Comparison of ENCODE assay signal across 7 mouse cellular contexts in the genomic region with DNA sequence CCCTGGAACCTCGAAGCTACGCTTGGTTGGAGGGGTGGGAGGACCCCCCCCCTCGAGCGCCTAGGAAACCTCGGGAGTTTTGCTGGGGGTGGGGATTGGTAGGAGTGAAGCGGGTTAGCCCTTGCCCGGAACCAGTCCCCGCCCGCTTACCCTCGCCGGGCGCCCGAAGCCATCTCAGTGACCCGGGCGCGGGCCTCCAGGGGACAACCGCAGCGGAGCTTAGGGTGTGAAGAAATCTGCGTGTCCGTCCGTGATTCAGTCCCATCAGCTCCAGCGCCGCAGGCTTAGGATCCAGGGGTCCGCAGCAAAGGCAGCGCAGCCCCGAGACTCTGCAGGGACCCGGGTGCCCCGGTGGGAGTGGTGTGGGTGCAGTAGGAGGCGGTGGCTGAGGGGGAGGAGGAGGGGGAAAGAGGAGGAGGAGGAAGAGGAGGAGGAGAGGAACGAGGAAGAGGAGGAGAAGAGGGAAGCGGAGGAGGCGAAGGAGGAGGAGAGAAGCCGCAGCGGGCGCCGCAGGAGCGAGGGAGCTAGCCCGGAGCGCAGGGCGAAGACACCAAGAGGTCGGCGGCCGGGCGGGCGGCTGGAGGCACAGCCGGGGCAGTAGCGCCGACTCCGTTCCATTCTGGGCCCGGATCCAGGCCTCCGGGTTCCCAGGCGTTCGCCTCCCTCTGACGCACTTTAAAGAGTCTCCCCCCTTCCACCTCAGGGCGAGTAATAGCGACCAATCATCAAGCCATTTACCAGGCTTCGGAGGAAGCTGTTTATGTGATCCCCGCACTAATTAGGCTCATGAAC. TPM values are rescaled to one million over a fixed set of nuclear protein-coding genes. Genes with fewer than 3 reads are reported as not detected.
DNase-seq lines count a peak whose midpoint lies in the region; ATAC-seq and TF ChIP-seq lines count a peak whose summit lies in the region.

A gene (plus strand): TSS at position 422 of the 792 bp plus-strand sequence.

- TF ChIP-seq POLR2A in ES-Bruce4 (IDR thresholded peaks at IDR 0.05; ENCODE audit: insufficient read depth, low read length), result no peak
- TF ChIP-seq POLR2A in testis, adult 2 months (IDR thresholded peaks at IDR 0.05; ENCODE audit: control insufficient read depth, low read depth, low read length), result no peak

- H3K27ac ChIP-seq in ES-Bruce4 (ENCODE audit: insufficient read depth, low read length), result no peak within 1 kb of the TSS
- peak within 1 kb of the TSS; percentile 88 for H3K27ac ChIP-seq in forebrain, embryonic 16.5 days (ENCODE audit: low read length)
- H3K27ac ChIP-seq in hindbrain, embryonic 14.5 days, result no peak within 1 kb of the TSS
- H3K27ac ChIP-seq in midbrain, embryonic 13.5 days, result peak within 1 kb of the TSS; percentile 92
- no peak within 1 kb of the TSS for H3K27ac ChIP-seq in testis, adult 2 months (ENCODE audit: control insufficient read depth, insufficient read depth, low read depth, low read length)

- no peak for TF ChIP-seq EP300 in ES-Bruce4 (IDR thresholded peaks at IDR 0.05; ENCODE audit: insufficient read depth, low read depth, low read length)

- peaks cover 22% of the 10 kb centered on the region for H3K27me3 ChIP-seq in ES-Bruce4 (ENCODE audit: control insufficient read depth, insufficient read depth, low read length, poor library complexity, severe bottlenecking)
- peaks cover 23% of the 10 kb centered on the region for H3K27me3 ChIP-seq in forebrain, embryonic 16.5 days (replicated peaks; ENCODE audit: control insufficient read depth, insufficient read depth, low read length)
- peaks cover 90% of the 10 kb centered on the region for H3K27me3 ChIP-seq in hindbrain, embryonic 14.5 days (ENCODE audit: control insufficient read depth, insufficient read depth, low read length)
- H3K27me3 ChIP-seq in midbrain, embryonic 13.5 days, result peaks cover 89% of the 10 kb centered on the region
- peaks cover 11% of the 10 kb centered on the region for H3K27me3 ChIP-seq in testis, adult 2 months (ENCODE audit: control insufficient read depth, insufficient read depth, low read length)

- TF ChIP-seq CTCF in ES-Bruce4 (IDR thresholded peaks at IDR 0.05; ENCODE audit: low read depth, low read length), result no peak
- no peak for TF ChIP-seq CTCF in testis, adult 2 months (IDR thresholded peaks at IDR 0.05; ENCODE audit: control insufficient read depth, insufficient read depth, insufficient replicate concordance, low read depth, low read length)

- no peaks in the 10 kb centered on the region for H3K9me3 ChIP-seq in ES-Bruce4 (replicated peaks; ENCODE audit: control insufficient read depth, insufficient read depth, low read length, poor library complexity, severe bottlenecking)
- H3K9me3 ChIP-seq in forebrain, embryonic 16.5 days (ENCODE audit: control insufficient read depth, low read length), result no peaks in the 10 kb centered on the region
- H3K9me3 ChIP-seq in hindbrain, embryonic 14.5 days (ENCODE audit: control insufficient read depth, low read length), result no peaks in the 10 kb centered on the region
- H3K9me3 ChIP-seq in midbrain, embryonic 13.5 days, result no peaks in the 10 kb centered on the region

- peak within 1 kb of the TSS; percentile 61 for H3K4me3 ChIP-seq in ES-Bruce4 (ENCODE audit: low read depth, low read length)
- H3K4me3 ChIP-seq in forebrain, embryonic 16.5 days (replicated peaks; ENCODE audit: low read length), result peak within 1 kb of the TSS; percentile 70
- H3K4me3 ChIP-seq in hindbrain, embryonic 14.5 days (replicated peaks; ENCODE audit: low read length), result peak within 1 kb of the TSS; percentile 25
- H3K4me3 ChIP-seq in midbrain, embryonic 13.5 days (replicated peaks), result peak within 1 kb of the TSS; percentile 54
- H3K4me3 ChIP-seq in testis, adult 2 months (ENCODE audit: control insufficient read depth, low read depth, low read length), result peak within 1 kb of the TSS; percentile 77

- no peaks in the 10 kb centered on the region for H3K36me3 ChIP-seq in ES-Bruce4 (ENCODE audit: control insufficient read depth, insufficient read depth, low read length, poor library complexity, severe bottlenecking)
- H3K36me3 ChIP-seq in forebrain, embryonic 16.5 days (ENCODE audit: control insufficient read depth, insufficient read depth), result no peaks in the 10 kb centered on the region
- no peaks in the 10 kb centered on the region for H3K36me3 ChIP-seq in hindbrain, embryonic 14.5 days (replicated peaks; ENCODE audit: control insufficient read depth, insufficient read depth)
- no peaks in the 10 kb centered on the region for H3K36me3 ChIP-seq in midbrain, embryonic 13.5 days
- no peaks in the 10 kb centered on the region for H3K36me3 ChIP-seq in testis, adult 2 months (ENCODE audit: control insufficient read depth, insufficient read depth, low read length)

- no peaks in the 10 kb centered on the region for H3K4me1 ChIP-seq in ES-Bruce4 (ENCODE audit: control insufficient read depth, insufficient read depth, low read length)
- peaks cover 42% of the 10 kb centered on the region for H3K4me1 ChIP-seq in forebrain, embryonic 16.5 days (replicated peaks; ENCODE audit: control insufficient read depth, insufficient read depth, low read length)
- H3K4me1 ChIP-seq in hindbrain, embryonic 14.5 days (replicated peaks; ENCODE audit: control insufficient read depth, insufficient read depth, low read length), result peaks cover 11% of the 10 kb centered on the region; the same call in 1 of the 2 replicates
- peaks cover 30% of the 10 kb centered on the region for H3K4me1 ChIP-seq in midbrain, embryonic 13.5 days (replicated peaks)
- peaks cover 22% of the 10 kb centered on the region for H3K4me1 ChIP-seq in testis, adult 2 months (ENCODE audit: control insufficient read depth, insufficient read depth, low read length)

- peak; percentile 78 for DNase-seq in ZHBTc4 (ENCODE audit: low read depth, low spot score)
- DNase-seq in hindbrain, embryonic 14.5 days (ENCODE audit: low spot score), result peak; percentile 51
- peak; percentile 88 to 94 for DNase-seq in layer of hippocampus, postnatal 14 days (ENCODE audit: low spot score in 2 of 2)

- H3K9ac ChIP-seq in ES-Bruce4 (ENCODE audit: low read depth, poor library complexity, severe bottlenecking), result peak within 1 kb of the TSS; percentile 46
- peak within 1 kb of the TSS; percentile 72 for H3K9ac ChIP-seq in forebrain, embryonic 16.5 days (replicated peaks; ENCODE audit: low read depth, low read length)
- no peak within 1 kb of the TSS for H3K9ac ChIP-seq in hindbrain, embryonic 14.5 days
- peak within 1 kb of the TSS; percentile 79 for H3K9ac ChIP-seq in midbrain, embryonic 13.5 days (replicated peaks)

- peak; percentile 81 for ATAC-seq in forebrain, embryonic 16.5 days
- ATAC-seq in hindbrain, embryonic 14.5 days (ENCODE audit: low FRiP score), result no peak
- ATAC-seq in midbrain, embryonic 13.5 days, result peak; percentile 72

- H3K4me2 ChIP-seq in forebrain, embryonic 16.5 days (ENCODE audit: low read length), result peak within 1 kb of the TSS; percentile 85
- peak within 1 kb of the TSS; percentile 35 for H3K4me2 ChIP-seq in hindbrain, embryonic 14.5 days (replicated peaks)
- peak within 1 kb of the TSS; percentile 57 for H3K4me2 ChIP-seq in midbrain, embryonic 13.5 days (replicated peaks)

- WGBS in forebrain, embryonic 16.5 days, result under 1% methylated on average over 57 of the region's 58 CpGs
- WGBS in hindbrain, embryonic 14.5 days, result 1% methylated on average over 57 of the region's 58 CpGs
- under 1% methylated on average over 46 of the region's 58 CpGs for WGBS in midbrain, embryonic 13.5 days

RNA-seq across cellular contexts. Expression of the gene that starts here (rescaled TPM):
- 0.51 and 0.59 TPM in 2 replicates for polyA plus RNA-seq in ES-Bruce4 (2011; ENCODE audit: insufficient read depth, insufficient read length, low read depth, missing spikeins)
- 13.1 and 13.8 TPM in 2 replicates for polyA plus RNA-seq in forebrain, embryonic 16.5 days (2015; fragmentation: Nextera tagmentation; extraction: Ambion mirVana)
- polyA plus RNA-seq in hindbrain, embryonic 14.5 days (2014; fragmentation: Nextera tagmentation; extraction: Ambion mirVana), result 0.26 TPM in 1 of 2 replicates, not detected in the other
- total RNA-seq in layer of hippocampus, postnatal 14 days (2021), result 10 to 100 TPM; 22.5 to 24.7 TPM
- polyA plus RNA-seq in midbrain, embryonic 13.5 days (2015; fragmentation: Nextera tagmentation; extraction: Ambion mirVana), result 16.3 and 20.3 TPM in 2 replicates
- polyA plus RNA-seq in testis, adult 2 months (2012; rRNA removed), result 1.7 and 2.6 TPM in 2 replicates

Comparison
In these comparisons a context has a peak if more than half of its experiments do, and no peak if none do; other contexts are left out.
1. Peak in DNase-seq, H3K4me3 ChIP-seq and H3K4me2 ChIP-seq in hindbrain, embryonic 14.5 days; RNA of the gene not detected or under 1 TPM.
2. H3K27ac ChIP-seq: peak in forebrain, embryonic 16.5 days (single experiment) and midbrain, embryonic 13.5 days (single experiment); none in ES-Bruce4 (single experiment), hindbrain, embryonic 14.5 days (single experiment) and testis, adult 2 months (single experiment).
3. H3K4me3 ChIP-seq: peak in every context shown above with its lines; median percentile 77 in testis, adult 2 months; 70 in forebrain, embryonic 16.5 days; 61 in ES-Bruce4; 54 in midbrain, embryonic 13.5 days; 25 in hindbrain, embryonic 14.5 days.
4. H3K4me2 ChIP-seq: peak in every context shown above with its lines; median percentile 85 in forebrain, embryonic 16.5 days; 57 in midbrain, embryonic 13.5 days; 35 in hindbrain, embryonic 14.5 days.
5. Peak in every context shown above with its lines, with median percentiles within 50 percentile points of each other: DNase-seq.